Mouse (Mus musculus) stomach, embryonic 15.5 days (tissue): ENCODE measurements around the gene Hoxd8. TPM values are rescaled to one million over a fixed set of nuclear protein-coding genes. Genes with fewer than 3 reads are reported as not detected.

Experiments used
- ATAC-seq: fragments of 200-750 bp; cut with Nextera tagmentation; 2 replicates; pipeline ENCODE4 v1.8.0; 2017; ENCODE audit warnings: low read depth, moderate number of reproducible peaks, moderate TSS enrichment; ENCODE audit not compliant: insufficient read depth, low FRiP score
- H3K27ac ChIP-seq: fragments of 300-500 bp; sonication (generic); 2 replicates; pipeline ENCODE4 v1.5.1; 2015; ENCODE audit warnings: mild to moderate bottlenecking, inconsistent platforms
- H3K27me3 ChIP-seq: fragments of 300-500 bp; sonication (generic); replicated peaks from 2 replicates; pipeline ENCODE4 v1.6.1; 2015; ENCODE audit warnings: inconsistent platforms
- H3K36me3 ChIP-seq: fragments of 300-500 bp; sonication (generic); 2 replicates; pipeline ENCODE4 v1.6.1; 2015; ENCODE audit warnings: inconsistent platforms
- H3K4me1 ChIP-seq: fragments of 300-500 bp; sonication (generic); 2 replicates; pipeline ENCODE4 v1.6.1; 2015; ENCODE audit warnings: inconsistent platforms
- H3K4me2 ChIP-seq: fragments of 300-500 bp; sonication (generic); 2 replicates; pipeline ENCODE4 v1.6.1; 2015; ENCODE audit warnings: mild to moderate bottlenecking, inconsistent platforms
- H3K4me3 ChIP-seq: fragments of 300-500 bp; sonication (generic); replicated peaks from 2 replicates; pipeline ENCODE4 v1.5.1; 2015; ENCODE audit warnings: inconsistent platforms
- H3K9ac ChIP-seq: fragments of 300-500 bp; sonication (generic); 2 replicates; pipeline ENCODE4 v1.6.1; 2015; ENCODE audit warnings: inconsistent platforms
- H3K9me3 ChIP-seq: fragments of 300-500 bp; sonication (generic); 2 replicates; pipeline ENCODE4 v1.6.1; 2016; ENCODE audit warnings: inconsistent platforms
- WGBS: fragments of 180-500 bp; shearing (Covaris S2); methylation state at CpG from one replicate; pipeline ENCODE4 v1.1.7; 2015; 5-methylcytosine and 5-hydroxymethylcytosine counted together
- polyA plus RNA-seq: library from polyadenylated mRNA; unstranded; fragments of >200 nt; fragmentation: Nextera tagmentation; extraction: Ambion mirVana; gene quantifications from 2 replicates; pipeline ENCODE4 v1.2.1, GENCODE M21; 2015

Hoxd8 gene
- polyA plus RNA-seq, 1 experiment from 2014 or later = 3.2 TPM

- Histone ChIP-seq H3K4me1 (peaks cover 13% of the 10 kb centered on the region), H3K9ac (no peak overlapping the region), H3K4me3 (peak overlapping the region; percentile 31; the same call in 1 of the 2 replicates), H3K36me3 (no peaks in the 10 kb centered on the region), H3K9me3 (no peaks in the 10 kb centered on the region), H3K27ac (no peak overlapping the region), H3K27me3 (peaks cover 94% of the 10 kb centered on the region), H3K4me2 (peak overlapping the region; percentile 50)
- ATAC-seq = no peak
- WGBS = 4% methylated on average over 34 of the region's 40 CpGs
Measured at GRCm38 (mm10) chr2:74672481-74673362, 31.7 kb upstream of the Hoxd8 start.

- Histone ChIP-seq H3K9me3 (no peaks in the 10 kb centered on the region), H3K4me1 (peaks cover 4% of the 10 kb centered on the region; the same call in 1 of the 2 replicates), H3K4me2 (no peak overlapping the region), H3K36me3 (no peaks in the 10 kb centered on the region), H3K4me3 (no peak overlapping the region), H3K27me3 (peaks cover 94% of the 10 kb centered on the region), H3K9ac (no peak overlapping the region), H3K27ac (no peak overlapping the region)
- WGBS = 3% methylated on average over 24 of the region's 24 CpGs
- ATAC-seq = no peak
Measured at GRCm38 (mm10) chr2:74673835-74674425, 30.5 kb upstream of the Hoxd8 start.

DNA sequence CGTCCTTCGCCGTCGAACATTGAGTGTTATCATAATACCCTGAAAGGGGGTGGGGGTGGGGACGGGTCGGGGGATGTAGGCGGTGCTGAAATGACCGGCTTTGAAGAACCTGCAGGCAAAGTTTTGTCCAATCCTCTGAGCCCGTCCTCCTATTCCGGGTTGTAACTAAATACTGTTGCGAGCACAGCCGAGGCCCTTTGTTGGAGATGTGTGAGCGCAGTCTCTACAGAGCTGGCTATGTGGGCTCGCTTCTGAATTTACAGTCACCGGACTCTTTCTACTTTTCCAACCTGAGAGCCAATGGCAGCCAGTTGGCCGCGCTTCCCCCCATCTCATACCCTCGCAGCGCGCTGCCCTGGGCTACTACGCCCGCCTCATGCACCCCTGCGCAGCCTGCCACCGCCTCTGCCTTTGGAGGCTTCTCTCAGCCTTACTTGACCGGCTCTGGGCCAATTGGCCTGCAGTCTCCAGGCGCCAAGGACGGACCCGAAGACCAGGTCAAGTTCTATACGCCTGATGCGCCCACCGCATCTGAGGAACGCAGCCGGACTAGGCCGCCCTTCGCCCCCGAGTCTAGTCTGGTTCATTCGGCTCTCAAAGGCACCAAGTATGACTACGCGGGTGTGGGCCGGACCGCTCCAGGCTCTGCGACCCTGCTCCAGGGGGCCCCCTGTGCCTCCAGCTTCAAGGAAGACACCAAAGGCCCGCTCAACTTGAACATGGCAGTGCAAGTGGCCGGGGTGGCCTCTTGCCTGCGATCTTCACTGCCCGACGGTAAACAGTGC, 29.3 kb upstream of the Hoxd8 start, which contains the start of gene Hoxd12:
Gene Hoxd12, plus strand, starts transcription at position 133 of the 785 bp plus-strand sequence.
- H3K4me3 ChIP-seq = no peak within 1 kb of the TSS

GRCm38 (mm10) chr2:74675666-74676282, 28.6 kb upstream of the Hoxd8 start:
- Histone ChIP-seq H3K4me2 (no peak overlapping the region), H3K27ac (no peak overlapping the region), H3K9ac (no peak overlapping the region), H3K27me3 (peaks cover 98% of the 10 kb centered on the region), H3K9me3 (no peaks in the 10 kb centered on the region), H3K36me3 (no peaks in the 10 kb centered on the region), H3K4me1 (peaks cover 4% of the 10 kb centered on the region; the same call in 1 of the 2 replicates), H3K4me3 (no peak overlapping the region)
- whole genome bisulfite sequencing = 5% methylated on average over 24 of the region's 24 CpGs
- ATAC-seq = no peak

More for the DNA sequence above, 29.3 kb upstream of the Hoxd8 start, which contains the start of gene Hoxd12:
- no peak within 1 kb of the TSS for H3K9ac ChIP-seq
- H3K9me3 ChIP-seq = no peaks in the 10 kb centered on the region
- WGBS = 2% methylated on average over 47 of the region's 47 CpGs
- peaks cover 96% of the 10 kb centered on the region for H3K27me3 ChIP-seq
- no peak within 1 kb of the TSS for H3K4me2 ChIP-seq
- H3K4me1 ChIP-seq = peaks cover 4% of the 10 kb centered on the region; the same call in 1 of the 2 replicates
- H3K36me3 ChIP-seq = no peaks in the 10 kb centered on the region
- no peak for ATAC-seq
- H3K27ac ChIP-seq = no peak within 1 kb of the TSS

GRCm38 (mm10) chr2:74676376-74677052, 27.9 kb upstream of the Hoxd8 start:
- 4% methylated on average over 9 of the region's 9 CpGs for WGBS
- Histone ChIP-seq H3K9ac (no peak overlapping the region), H3K27me3 (peaks cover 99% of the 10 kb centered on the region), H3K4me1 (peaks cover 6% of the 10 kb centered on the region; the same call in 1 of the 2 replicates), H3K36me3 (no peaks in the 10 kb centered on the region), H3K9me3 (no peaks in the 10 kb centered on the region), H3K4me2 (no peak overlapping the region), H3K27ac (no peak overlapping the region), H3K4me3 (no peak overlapping the region)
- no peak for ATAC-seq

- Histone ChIP-seq H3K4me1 (peaks cover 12% of the 10 kb centered on the region), H3K36me3 (no peaks in the 10 kb centered on the region), H3K4me3 (no peak overlapping the region), H3K9me3 (no peaks in the 10 kb centered on the region), H3K9ac (no peak overlapping the region), H3K4me2 (no peak overlapping the region), H3K27me3 (peaks cover 99% of the 10 kb centered on the region), H3K27ac (no peak overlapping the region)
- no peak for ATAC-seq
- 18% methylated on average over 2 of the region's 2 CpGs for WGBS
Measured at GRCm38 (mm10) chr2:74677106-74677505, 27.3 kb upstream of the Hoxd8 start.

GRCm38 (mm10) chr2:74678891-74679595, 25.4 kb upstream of the Hoxd8 start, which contains the start of gene Hoxd11:
Gene Hoxd11 (plus strand): TSS chr2:74679557.
- no peaks in the 10 kb centered on the region for H3K36me3 ChIP-seq
- no peak within 1 kb of the TSS for H3K27ac ChIP-seq
- no peak within 1 kb of the TSS for H3K9ac ChIP-seq
- H3K4me1 ChIP-seq = peaks cover 17% of the 10 kb centered on the region
- no peak within 1 kb of the TSS for H3K4me3 ChIP-seq
- H3K4me2 ChIP-seq = no peak within 1 kb of the TSS
- H3K9me3 ChIP-seq = no peaks in the 10 kb centered on the region
- H3K27me3 ChIP-seq = peaks cover 100% of the 10 kb centered on the region
- 4% methylated on average over 15 of the region's 15 CpGs for WGBS
- no peak for ATAC-seq

- under 1% methylated on average over 26 of the region's 26 CpGs for WGBS
- ATAC-seq = no peak
- H3K9me3 ChIP-seq = no peaks in the 10 kb centered on the region
- no peak overlapping the region for H3K27ac ChIP-seq
- peaks cover 17% of the 10 kb centered on the region for H3K4me1 ChIP-seq
- H3K4me3 ChIP-seq = no peak overlapping the region
- H3K27me3 ChIP-seq = peaks cover 100% of the 10 kb centered on the region
- no peak overlapping the region for H3K4me2 ChIP-seq
- no peaks in the 10 kb centered on the region for H3K36me3 ChIP-seq
- H3K9ac ChIP-seq = no peak overlapping the region
Measured at GRCm38 (mm10) chr2:74679596-74679971, 24.8 kb upstream of the Hoxd8 start.

GRCm38 (mm10) chr2:74679980-74680379, 24.4 kb upstream of the Hoxd8 start:
- Histone ChIP-seq H3K4me3 (no peak overlapping the region), H3K27me3 (peaks cover 100% of the 10 kb centered on the region), H3K27ac (no peak overlapping the region), H3K9me3 (no peaks in the 10 kb centered on the region), H3K4me2 (no peak overlapping the region), H3K36me3 (no peaks in the 10 kb centered on the region), H3K4me1 (peaks cover 17% of the 10 kb centered on the region), H3K9ac (no peak overlapping the region)
- under 1% methylated on average over 23 of the region's 23 CpGs for WGBS
- no peak for ATAC-seq

GRCm38 (mm10) chr2:74680561-74681398, 23.6 kb upstream of the Hoxd8 start:
- Histone ChIP-seq H3K27ac (no peak overlapping the region), H3K4me2 (no peak overlapping the region), H3K4me1 (peaks cover 17% of the 10 kb centered on the region), H3K9ac (no peak overlapping the region), H3K27me3 (peaks cover 98% of the 10 kb centered on the region), H3K4me3 (no peak overlapping the region), H3K9me3 (no peaks in the 10 kb centered on the region), H3K36me3 (no peaks in the 10 kb centered on the region)
- 3% methylated on average over 21 of the region's 21 CpGs for WGBS
- ATAC-seq = no peak
